Mouse (Mus musculus): Measurements from ENCODE around the gene Mapkapk2.

Mapkapk2 gene

GRCm38 (mm10) chr1:131079762-131080161 lies 17.9 kb downstream of the Mapkapk2 start:
- no peak for DNase-seq

DNA sequence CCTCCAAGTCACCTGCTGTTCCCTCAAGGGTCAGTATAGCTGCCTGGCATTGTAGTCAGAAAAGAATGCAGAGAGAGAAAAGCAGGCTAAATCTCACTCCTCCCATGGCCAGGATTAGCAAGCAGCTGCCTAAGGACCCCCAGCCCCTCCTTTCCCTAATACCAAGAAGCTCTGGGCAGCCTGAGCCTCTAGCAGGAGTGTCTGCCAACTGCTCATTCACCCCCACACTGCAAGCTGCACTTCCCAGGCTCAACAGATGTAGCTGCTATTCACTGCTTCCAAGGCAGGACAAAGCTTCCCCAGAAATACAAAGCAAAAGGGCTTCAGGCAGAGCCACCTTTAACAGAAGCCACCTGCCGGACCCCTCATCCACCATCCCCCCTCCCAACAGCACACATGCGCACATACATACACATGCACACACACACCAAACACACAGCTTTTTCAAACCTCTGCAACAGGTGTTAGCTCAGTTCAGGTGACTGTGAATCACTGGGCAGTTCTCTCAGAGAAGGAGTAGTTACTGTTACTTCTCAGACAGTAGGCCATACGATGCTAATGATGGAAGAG lies 18.8 kb downstream of the Mapkapk2 start:
- peak; percentile 26 to 46 for DNase-seq

GRCm38 (mm10) chr1:131075098-131075791 lies 22.4 kb downstream of the Mapkapk2 start:
- no peak for DNase-seq

DNA sequence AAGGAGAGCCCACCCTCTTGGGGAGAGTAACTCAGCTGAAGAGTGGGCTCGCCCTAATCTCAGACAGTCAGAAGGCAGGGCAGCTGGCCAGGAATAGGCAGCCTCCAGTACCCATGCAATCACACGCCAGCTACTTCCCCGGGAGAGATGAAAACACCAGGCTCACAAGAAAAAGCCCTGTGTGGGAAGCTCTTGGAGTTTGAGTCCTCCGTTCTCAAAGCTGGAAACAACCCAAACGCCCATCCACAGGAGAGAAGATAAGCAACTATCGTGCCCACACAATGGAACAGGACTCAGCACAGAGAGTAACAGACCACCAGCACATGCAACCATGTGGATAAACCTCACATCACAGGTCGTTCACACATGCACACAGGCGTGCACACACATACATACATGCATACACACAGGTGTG lies 23.1 kb downstream of the Mapkapk2 start:
- DNase-seq, result peak in 1 of 2 experiments; percentile 45

DNA sequence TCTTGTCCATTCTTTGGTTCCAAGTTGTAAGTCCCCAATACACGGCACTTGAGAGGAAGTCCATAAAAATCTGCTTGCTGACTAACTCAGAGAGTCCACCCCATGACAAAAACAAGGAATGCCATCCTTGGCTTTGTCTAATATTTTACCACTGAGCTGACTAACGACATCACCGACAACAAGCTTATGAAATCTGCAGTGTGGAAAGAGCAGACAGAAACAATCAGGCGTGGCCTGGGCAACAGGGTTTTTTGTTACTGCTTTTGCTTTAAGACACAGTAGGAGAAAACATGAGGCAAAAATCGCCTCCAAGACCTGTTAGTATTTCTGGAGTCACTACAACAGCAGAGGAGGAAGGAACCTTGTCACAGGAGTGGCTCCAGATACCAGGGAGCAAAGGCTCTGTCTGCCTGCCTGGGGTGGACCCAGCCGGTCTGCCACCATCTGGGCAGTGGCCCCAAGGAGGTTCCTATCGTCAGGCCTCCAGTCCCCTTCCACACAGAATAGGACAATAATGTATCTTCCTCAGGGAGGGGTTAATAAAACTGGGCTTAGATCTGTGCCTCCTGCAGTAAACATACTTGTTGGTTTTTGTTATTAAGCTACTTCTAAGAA lies 25.1 kb downstream of the Mapkapk2 start:
- DNase-seq, result no peak

DNA sequence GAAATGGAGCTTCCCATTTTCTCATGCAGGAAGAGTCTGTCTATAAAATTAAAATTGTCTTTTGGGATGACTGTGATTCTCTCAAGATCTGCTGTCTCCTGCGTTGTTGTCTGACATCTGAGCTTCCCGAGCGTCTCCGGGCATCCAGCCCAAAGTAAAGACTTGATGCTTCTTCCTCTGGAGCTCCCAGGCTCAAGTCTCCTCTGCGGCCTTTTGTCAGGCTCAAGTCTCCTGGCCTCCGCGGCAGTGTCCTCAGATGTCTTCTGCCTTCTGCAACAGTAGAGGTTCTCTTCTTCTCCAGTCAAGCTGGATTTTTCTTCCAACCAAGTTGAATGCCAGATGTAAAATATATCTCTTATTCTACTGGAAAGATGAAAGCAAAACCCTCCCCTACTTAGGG lies 28.6 kb downstream of the Mapkapk2 start:
- no peak for DNase-seq

GRCm38 (mm10) chr1:131068011-131068727 lies 29.5 kb downstream of the Mapkapk2 start:
- no peak for DNase-seq

DNA sequence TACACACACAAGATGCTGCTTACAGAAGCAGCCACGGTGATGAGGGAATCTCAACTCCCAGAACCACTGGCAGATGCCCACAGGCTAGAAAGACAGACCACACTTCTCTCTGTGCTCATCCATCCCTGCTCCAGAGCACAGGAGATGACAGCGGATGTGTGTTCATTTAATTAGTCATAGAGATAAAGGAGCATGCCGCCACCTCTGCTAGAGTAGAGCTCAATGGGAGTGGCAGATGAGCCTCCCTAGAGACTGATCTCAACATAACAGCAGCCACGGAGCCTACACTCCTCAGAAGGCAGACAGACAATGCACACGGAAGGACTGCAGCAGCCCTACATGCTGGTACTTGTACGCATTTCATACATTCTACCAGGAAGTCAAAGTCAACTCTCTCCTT lies 33.4 kb downstream of the Mapkapk2 start:
- no peak for DNase-seq

DNA sequence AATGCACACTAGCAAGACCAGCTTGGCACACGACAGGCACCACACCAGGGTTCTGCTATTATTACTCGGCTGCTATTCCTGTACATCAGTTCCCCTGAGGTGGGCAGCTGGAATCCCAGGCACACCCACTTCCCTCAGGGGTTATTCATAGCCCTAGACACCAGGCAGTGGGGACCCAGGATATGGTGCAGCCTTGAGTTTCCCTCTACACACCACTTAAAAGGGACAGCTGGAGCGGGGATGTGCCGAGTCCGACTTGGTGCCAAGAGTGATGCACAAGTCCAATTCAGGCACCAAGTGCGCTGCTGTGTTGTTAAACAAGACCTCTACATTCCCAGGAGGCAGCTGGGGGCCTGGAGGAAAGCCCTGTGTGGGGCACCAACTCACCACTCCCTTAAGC lies 34.8 kb downstream of the Mapkapk2 start:
- peak in 1 of 2 experiments; percentile 29 for DNase-seq

- no peak for DNase-seq
Measured at GRCm38 (mm10) chr1:131061740-131062254, 35.8 kb downstream of the Mapkapk2 start.

GRCm38 (mm10) chr1:131060290-131061253 lies 37.1 kb downstream of the Mapkapk2 start:
- peak; percentile 39 to 66 for DNase-seq

- peak in 1 of 2 experiments; percentile 38 for DNase-seq
Measured at GRCm38 (mm10) chr1:131059841-131060240, 37.8 kb downstream of the Mapkapk2 start.

- DNase-seq, result no peak
Measured at GRCm38 (mm10) chr1:131059411-131059810, 38.2 kb downstream of the Mapkapk2 start.

GRCm38 (mm10) chr1:131058431-131058830 lies 39.2 kb downstream of the Mapkapk2 start:
- no peak for DNase-seq

GRCm38 (mm10) chr1:131054251-131054650 lies 43.4 kb downstream of the Mapkapk2 start:
- no peak for DNase-seq

DNA sequence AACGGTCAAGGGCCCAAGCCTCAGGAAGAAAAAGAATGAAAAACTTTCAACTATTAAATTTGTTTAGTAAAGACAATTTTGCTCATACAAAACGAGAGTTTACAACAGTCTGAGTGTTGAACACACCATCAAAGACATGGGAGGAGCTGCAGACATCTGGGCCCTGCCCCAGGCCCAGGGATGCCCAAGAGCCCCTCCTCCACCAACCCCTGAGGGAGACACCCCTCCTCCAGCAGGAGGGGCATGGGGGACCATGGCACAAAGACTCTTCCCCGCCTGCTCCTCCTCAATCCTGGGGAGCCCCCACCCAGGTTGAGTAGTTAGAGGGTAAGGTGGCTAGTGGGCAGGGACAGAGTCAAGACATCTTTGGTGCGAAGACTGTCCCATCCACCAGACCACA lies 44.0 kb downstream of the Mapkapk2 start:
- no peak for DNase-seq

- peak; percentile 71 to 77 for DNase-seq
Measured at GRCm38 (mm10) chr1:131053239-131053638, 44.4 kb downstream of the Mapkapk2 start.

DNA sequence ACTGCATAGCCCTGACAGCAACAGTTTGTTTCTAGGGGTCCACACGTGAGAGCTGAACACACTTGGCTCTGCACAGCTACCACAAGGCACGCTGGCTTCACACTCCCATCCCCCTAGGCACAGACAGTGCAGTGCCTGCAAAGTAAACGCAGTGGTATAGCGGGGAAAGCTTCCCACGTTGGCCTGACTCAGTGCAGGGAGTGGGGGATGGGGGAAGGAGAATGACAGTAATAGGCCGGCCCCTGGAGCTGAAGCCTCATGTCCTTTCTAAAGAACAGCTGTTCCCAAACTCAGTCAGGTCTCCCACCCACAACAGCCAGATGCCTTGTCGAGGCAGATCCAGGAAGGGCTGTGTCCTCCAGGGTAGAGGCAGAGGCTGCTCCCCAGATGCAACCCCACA lies 46.6 kb downstream of the Mapkapk2 start:
- DNase-seq, result no peak

DNA sequence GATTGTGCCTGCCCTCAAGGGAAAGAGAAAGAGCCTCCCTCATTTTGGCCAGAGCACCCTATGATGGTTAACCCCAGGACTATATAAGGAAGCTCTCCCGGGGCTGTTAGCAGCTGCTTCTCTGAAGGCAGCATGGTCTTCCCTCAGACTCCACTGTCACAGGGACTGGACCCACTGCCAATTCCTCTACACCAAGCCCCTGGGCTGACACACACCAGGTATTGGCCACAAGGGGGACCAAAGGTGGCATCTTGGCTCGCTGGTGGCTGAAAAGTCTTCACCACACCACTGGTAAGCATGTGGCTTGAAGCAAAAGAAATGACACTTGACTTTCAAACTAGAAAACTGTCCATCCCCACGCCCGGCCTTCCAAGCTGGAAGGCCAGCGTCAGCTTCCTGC lies 47.0 kb downstream of the Mapkapk2 start:
- no peak for DNase-seq

GRCm38 (mm10) chr1:131050011-131050410 lies 47.6 kb downstream of the Mapkapk2 start:
- DNase-seq, result no peak

DNA sequence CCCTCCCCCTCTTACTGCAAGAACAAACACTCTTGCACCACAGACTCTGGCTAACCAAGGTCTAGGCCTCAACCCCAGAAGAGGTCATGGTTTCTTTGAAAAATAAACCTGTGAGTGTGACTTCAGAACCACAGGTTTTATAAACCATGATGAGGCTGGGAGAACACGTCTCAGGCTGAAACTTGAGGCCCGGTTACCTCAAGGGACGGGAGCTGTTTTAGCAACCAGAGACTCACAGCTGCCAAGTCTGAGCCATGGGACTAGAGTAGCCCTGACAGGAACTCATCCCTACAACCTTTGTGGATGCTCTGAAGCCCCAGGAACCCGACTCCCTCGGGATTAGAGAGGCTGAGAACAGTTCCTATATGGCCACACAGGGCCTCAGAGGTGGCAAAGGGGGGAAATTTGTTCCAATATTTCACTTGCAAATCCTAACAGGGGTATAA lies 48.2 kb downstream of the Mapkapk2 start:
- DNase-seq, result no peak

GRCm38 (mm10) chr1:131048946-131049345 lies 48.7 kb downstream of the Mapkapk2 start:
- no peak for DNase-seq

All from cerebellum, postnatal 25 days (tissue).